Mouse (Mus musculus) embryonic facial prominence, embryonic 14.5 days (tissue): ENCODE measurements around the gene Abhd12. TPM values are rescaled to one million over a fixed set of nuclear protein-coding genes. Genes with fewer than 3 reads are reported as not detected.
"Not testable (repeated sequence)": the region's sequence is repeated elsewhere in the genome, so short reads cannot be mapped to it uniquely, and the experiment has no call there.

Source experiments
- ATAC-seq: fragments of 200-750 bp; cut with Nextera tagmentation; 2 replicates; pipeline ENCODE4 v1.8.0; 2017; ENCODE audit warnings: low read depth, moderate number of reproducible peaks, moderate TSS enrichment
- DNase-seq: peaks from one replicate; pipeline ENCODE4 v3.0.0-alpha.2; 2015; ENCODE audit warnings: low spot score
- H3K27ac ChIP-seq: fragments of 300-500 bp; sonication (generic); replicated peaks from 2 replicates; pipeline ENCODE4 v1.5.1; 2014; ENCODE audit warnings: low read depth, mild to moderate bottlenecking, low read length, moderate library complexity
- H3K27me3 ChIP-seq: fragments of 300-500 bp; sonication (generic); replicated peaks from 2 replicates; pipeline ENCODE4 v1.6.1; 2014; ENCODE audit warnings: low read length; ENCODE audit not compliant: control insufficient read depth, insufficient read depth
- H3K36me3 ChIP-seq: fragments of 300-500 bp; sonication (generic); 2 replicates; pipeline ENCODE4 v1.6.1; 2014; ENCODE audit warnings: low read length, mixed read lengths; ENCODE audit not compliant: control insufficient read depth, insufficient read depth
- H3K4me1 ChIP-seq: fragments of 300-500 bp; sonication (generic); 2 replicates; pipeline ENCODE4 v1.6.1; 2014; ENCODE audit warnings: antibody characterized with exemption, low read length; ENCODE audit not compliant: control insufficient read depth, insufficient read depth
- H3K4me2 ChIP-seq: fragments of 300-500 bp; sonication (generic); 2 replicates; pipeline ENCODE4 v1.6.1; 2014; ENCODE audit warnings: low read depth, mild to moderate bottlenecking, low read length, moderate library complexity, mixed read lengths
- H3K4me3 ChIP-seq: fragments of 300-500 bp; sonication (generic); 2 replicates; pipeline ENCODE4 v1.5.1; 2014; ENCODE audit warnings: low read depth, mild to moderate bottlenecking, low read length
- H3K9ac ChIP-seq: fragments of 300-500 bp; sonication (generic); 2 replicates; pipeline ENCODE4 v1.6.1; 2014; ENCODE audit warnings: low read depth, mild to moderate bottlenecking, low read length, moderate library complexity, mixed read lengths
- H3K9me3 ChIP-seq: fragments of 300-500 bp; sonication (generic); 2 replicates; pipeline ENCODE4 v1.6.1; 2016; ENCODE audit warnings: low read length; ENCODE audit not compliant: control insufficient read depth
- WGBS: fragments of 180-500 bp; shearing (Covaris S2); extraction: QIAGEN DNeasy Blood & Tissue Kit; methylation state at CpG from one replicate; pipeline ENCODE4 v1.1.7; 2014; 5-methylcytosine and 5-hydroxymethylcytosine counted together
- polyA plus RNA-seq: library from polyadenylated mRNA; unstranded; fragments of >200 nt; fragmentation: Nextera tagmentation; extraction: Ambion mirVana; gene quantifications from 2 replicates; pipeline ENCODE4 v1.2.1, GENCODE M21; 2014

The Abhd12 gene
- polyA plus RNA-seq, 1 experiment from 2014 or later: 65.9 TPM

- ATAC-seq: no peak
- H3K9me3 ChIP-seq: no peaks in the 10 kb centered on the region
- peaks cover 39% of the 10 kb centered on the region for H3K36me3 ChIP-seq
- H3K4me1 ChIP-seq: no peaks in the 10 kb centered on the region
- no peak overlapping the region for H3K27ac ChIP-seq
- 93% methylated on average over 3 of the region's 3 CpGs for WGBS
- no peaks in the 10 kb centered on the region for H3K27me3 ChIP-seq
- no peak overlapping the region for H3K4me2 ChIP-seq
- no peak for DNase-seq
- no peak overlapping the region for H3K9ac ChIP-seq
- no peak overlapping the region for H3K4me3 ChIP-seq
Measured at GRCm38 (mm10) chr2:150920543-150920942, 16.0 kb upstream of the Abhd12 start.

- no peak overlapping the region for H3K4me2 ChIP-seq
- H3K36me3 ChIP-seq: peaks cover 41% of the 10 kb centered on the region
- no peak overlapping the region for H3K9ac ChIP-seq
- no peak for DNase-seq
- H3K4me1 ChIP-seq: no peaks in the 10 kb centered on the region
- no peak for ATAC-seq
- H3K27ac ChIP-seq: no peak overlapping the region
- H3K4me3 ChIP-seq: no peak overlapping the region
- no peaks in the 10 kb centered on the region for H3K9me3 ChIP-seq
- no peaks in the 10 kb centered on the region for H3K27me3 ChIP-seq
- WGBS: 100% methylated on average over 3 of the region's 3 CpGs
Measured at GRCm38 (mm10) chr2:150918720-150919119, 14.2 kb upstream of the Abhd12 start.

GRCm38 (mm10) chr2:150915786-150916185 is 11.2 kb upstream of the Abhd12 start:
- H3K4me2 ChIP-seq: no peak overlapping the region
- no peaks in the 10 kb centered on the region for H3K27me3 ChIP-seq
- 88% methylated on average over 5 of the region's 5 CpGs for WGBS
- no peak for ATAC-seq
- H3K27ac ChIP-seq: no peak overlapping the region
- peaks cover 33% of the 10 kb centered on the region for H3K36me3 ChIP-seq
- H3K4me1 ChIP-seq: no peaks in the 10 kb centered on the region
- no peaks in the 10 kb centered on the region for H3K9me3 ChIP-seq
- no peak overlapping the region for H3K4me3 ChIP-seq
- H3K9ac ChIP-seq: no peak overlapping the region
- DNase-seq: no peak

GRCm38 (mm10) chr2:150914781-150915515 is 10.4 kb upstream of the Abhd12 start:
- no peak for DNase-seq
- Histone ChIP-seq H3K4me3 (no peak overlapping the region), H3K4me1 (no peaks in the 10 kb centered on the region), H3K27me3 (no peaks in the 10 kb centered on the region), H3K4me2 (no peak overlapping the region), H3K36me3 (peaks cover 29% of the 10 kb centered on the region), H3K9ac (no peak overlapping the region), H3K9me3 (no peaks in the 10 kb centered on the region), H3K27ac (no peak overlapping the region)
- 82% methylated on average over 4 of the region's 4 CpGs for WGBS
- ATAC-seq: no peak

- peak overlapping the region; percentile 78 for H3K4me2 ChIP-seq
- no peaks in the 10 kb centered on the region for H3K9me3 ChIP-seq
- peak overlapping the region; percentile 70 for H3K4me3 ChIP-seq
- peak overlapping the region; percentile 75 for H3K9ac ChIP-seq
- H3K27ac ChIP-seq: peak overlapping the region; percentile 84
- H3K36me3 ChIP-seq: peaks cover 3% of the 10 kb centered on the region; the same call in 1 of the 2 replicates
- H3K4me1 ChIP-seq: no peaks in the 10 kb centered on the region
- no peaks in the 10 kb centered on the region for H3K27me3 ChIP-seq
- 33% methylated on average over 8 of the region's 10 CpGs for WGBS
- no peak for ATAC-seq
- no peak for DNase-seq
Measured at GRCm38 (mm10) chr2:150910295-150910881, 5.8 kb upstream of the Abhd12 start.

GRCm38 (mm10) chr2:150909429-150910039 is 5.0 kb upstream of the Abhd12 start:
- WGBS: 0% methylated on average over 35 of the region's 35 CpGs
- Histone ChIP-seq H3K27me3 (no peaks in the 10 kb centered on the region), H3K36me3 (no peaks in the 10 kb centered on the region; the same call in 1 of the 2 replicates), H3K4me2 (peak overlapping the region; percentile 78), H3K4me1 (no peaks in the 10 kb centered on the region), H3K4me3 (peak overlapping the region; percentile 70), H3K9me3 (no peaks in the 10 kb centered on the region), H3K27ac (peak overlapping the region; percentile 84), H3K9ac (peak overlapping the region; percentile 75)
- peak; percentile 93 for ATAC-seq
- DNase-seq: peak; percentile 98

GRCm38 (mm10) chr2:150908881-150909280 is 4.3 kb upstream of the Abhd12 start:
- WGBS: 43% methylated on average over 6 of the region's 6 CpGs
- Histone ChIP-seq H3K4me3 (peak overlapping the region; percentile 70), H3K4me2 (peak overlapping the region; percentile 78)
- H3K27ac ChIP-seq, H3K36me3 ChIP-seq, H3K9me3 ChIP-seq, H3K9ac ChIP-seq, H3K27me3 ChIP-seq, ATAC-seq, DNase-seq, H3K4me1 ChIP-seq: not testable (repeated sequence)

- DNase-seq: no peak
- Histone ChIP-seq H3K36me3 (no peaks in the 10 kb centered on the region), H3K9ac (peak within 1 kb of the TSS; percentile 87), H3K4me1 (peaks cover 15% of the 10 kb centered on the region), H3K4me2 (peak within 1 kb of the TSS; percentile 82), H3K27ac (peak within 1 kb of the TSS; percentile 84), H3K27me3 (no peaks in the 10 kb centered on the region), H3K9me3 (no peaks in the 10 kb centered on the region), H3K4me3 (peak within 1 kb of the TSS; percentile 84)
- WGBS: 44% methylated on average over 9 of the region's 9 CpGs
- no peak for ATAC-seq
Measured at GRCm38 (mm10) chr2:150904936-150905450, 452 bp upstream of the Abhd12 start, which contains the start of gene Gins1. Gene Gins1 (plus strand): TSS chr2:150905400.
